28 mouse cellular contexts compared by ENCODE assay signal in genomic region chr17:42914726-42915125, GRCm38 (mm10). TPM values are rescaled to one million over a fixed set of nuclear protein-coding genes. Genes with fewer than 3 reads are reported as not detected.
A peak's percentile ranks its signal among the peaks of the same experiment; 100 is the strongest.
DNase-seq lines count a peak whose midpoint lies in the region; ATAC-seq lines count a peak whose summit lies in the region.
"Had no signal": no experiment of that assay in that cellular context is flagged by ENCODE, and none has a peak within 500 bp of the region (broad histone marks: within the 10 kb centered on the region; RNA-seq: fewer than 3 reads in every experiment).

No protein-coding gene starts in this region.

- no peaks in the 10 kb centered on the region for H3K9me3 ChIP-seq in embryonic facial prominence, embryonic 10.5 days
- H3K9me3 ChIP-seq: heart, embryonic 12.5 days; hindbrain, embryonic 10.5 days; kidney, embryonic 15.5 days; liver, embryonic 15.5 days; midbrain, embryonic 13.5 days; neural tube, embryonic 13.5 days; stomach, embryonic 15.5 days had no signal

- ATAC-seq in CD4-positive, CD25-positive, alpha-beta regulatory T cell, adult 4 months = no peak
- ATAC-seq in granulocyte monocyte progenitor cell, adult 5-6 weeks (replicated peaks; ENCODE audit: poor library complexity, severe bottlenecking) = peak; percentile 28
- ATAC-seq: forebrain, embryonic 16.5 days; hindbrain, embryonic 16.5 days; intestine, embryonic 16.5 days; lung, postnatal 0 days; midbrain, embryonic 13.5 days had no signal

- H3K4me3 ChIP-seq in embryonic facial prominence, embryonic 10.5 days = no peak overlapping the region
- H3K4me3 ChIP-seq: heart, embryonic 12.5 days; hindbrain, embryonic 10.5 days; kidney, embryonic 15.5 days; liver, embryonic 15.5 days; midbrain, embryonic 13.5 days; neural tube, embryonic 13.5 days; stomach, embryonic 15.5 days had no signal

- no peaks in the 10 kb centered on the region for H3K27me3 ChIP-seq in embryonic facial prominence, embryonic 10.5 days (replicated peaks; ENCODE audit: low read depth, poor library complexity, severe bottlenecking)
- H3K27me3 ChIP-seq: heart, embryonic 12.5 days; kidney, embryonic 15.5 days; liver, embryonic 15.5 days; midbrain, embryonic 13.5 days; neural tube, embryonic 13.5 days; stomach, embryonic 15.5 days had no signal

- 85% methylated on average over 7 of the region's 7 CpGs for WGBS in embryonic facial prominence, embryonic 10.5 days

- H3K36me3 ChIP-seq in embryonic facial prominence, embryonic 10.5 days (replicated peaks) = no peaks in the 10 kb centered on the region
- H3K36me3 ChIP-seq: heart, embryonic 12.5 days; hindbrain, embryonic 10.5 days; kidney, embryonic 15.5 days; liver, embryonic 15.5 days; midbrain, embryonic 13.5 days; neural tube, embryonic 13.5 days; stomach, embryonic 15.5 days had no signal

- H3K4me1 ChIP-seq in embryonic facial prominence, embryonic 10.5 days = 0 out of 2 replicates have a peak, but pooled peaks cover under 1% of the 10 kb centered on the region
- H3K4me1 ChIP-seq: heart, embryonic 12.5 days; hindbrain, embryonic 10.5 days; liver, embryonic 15.5 days; midbrain, embryonic 13.5 days; neural tube, embryonic 13.5 days; stomach, embryonic 15.5 days had no signal

- H3K27ac ChIP-seq in embryonic facial prominence, embryonic 10.5 days (replicated peaks) = no peak overlapping the region
- H3K27ac ChIP-seq: hindbrain, embryonic 10.5 days; kidney, embryonic 15.5 days; liver, embryonic 15.5 days; macrophage; midbrain, embryonic 13.5 days; neural tube, embryonic 13.5 days; stomach, embryonic 15.5 days had no signal

- peak; percentile 4 for DNase-seq in CD4-positive, CD25-positive, alpha-beta regulatory T cell, adult 2 months (ENCODE audit: low read depth, low spot score)
- peak; percentile 26 for DNase-seq in A20 (ENCODE audit: low read depth, low spot score)
- DNase-seq in naive thymus-derived CD4-positive, alpha-beta T cell, adult 2 months (ENCODE audit: low read depth) = peak; percentile 9
- DNase-seq in right cerebral cortex, adult 2 months (ENCODE audit: low spot score in 2 of 2) = no peak
- DNase-seq in embryonic facial prominence, embryonic 10.5 days (ENCODE audit: low spot score) = no peak
- DNase-seq: adrenal gland, postnatal 14 days; cerebellum, adult 9-10 months; gastrocnemius, postnatal 10 days; heart, adult 18-20 months; heart, postnatal 10 days; retina, postnatal 1 day; right cerebral cortex, postnatal 4 days; thymus, adult 18-20 months; thymus, postnatal 36 days had no signal

RNA-seq across cellular contexts. Expression of gene Cd2ap, which starts 38.3 kb away (rescaled TPM):
- 10 to 100 TPM; 13.3 to 14.8 TPM for polyA plus RNA-seq in CD4-positive, CD25-positive, alpha-beta regulatory T cell, adult 4 months (2017; shearing (Covaris generic))
- 13.4 and 14.4 TPM in 2 replicates for total RNA-seq in granulocyte monocyte progenitor cell, adult 5-6 weeks (2014; fragmentation: Nextera tagmentation)
- total RNA-seq in granulocyte monocyte progenitor cell, adult 5-6 weeks (2017) = 10.6 and 12.1 TPM in 2 replicates
- polyA plus RNA-seq in embryonic facial prominence, embryonic 10.5 days (2016; fragmentation: Nextera tagmentation; extraction: Ambion mirVana) = 14.9 and 17.0 TPM in 2 replicates

Comparison
In these comparisons a context has a peak if more than half of its experiments do, and no peak if none do; other contexts are left out.
1. DNase-seq: peak in CD4-positive, CD25-positive, alpha-beta regulatory T cell, adult 2 months (single experiment), A20 (single experiment) and naive thymus-derived CD4-positive, alpha-beta T cell, adult 2 months (single experiment); none in right cerebral cortex, adult 2 months (0 of 2) and embryonic facial prominence, embryonic 10.5 days (single experiment).